Mouse (Mus musculus) mouse trophoblast stem cell (cell line): ENCODE results near the gene Ccdc86.

Experiments used
- in situ Hi-C, 2 experiments: fragments of 300-500 bp; cut with MseI, MboI; formaldehyde crosslinking; loops; 2 replicates in 1 of 2; 3 replicates in 1 of 2; pipeline ENCODE4 v1.15.1; 2025

Gene Ccdc86

DNA sequence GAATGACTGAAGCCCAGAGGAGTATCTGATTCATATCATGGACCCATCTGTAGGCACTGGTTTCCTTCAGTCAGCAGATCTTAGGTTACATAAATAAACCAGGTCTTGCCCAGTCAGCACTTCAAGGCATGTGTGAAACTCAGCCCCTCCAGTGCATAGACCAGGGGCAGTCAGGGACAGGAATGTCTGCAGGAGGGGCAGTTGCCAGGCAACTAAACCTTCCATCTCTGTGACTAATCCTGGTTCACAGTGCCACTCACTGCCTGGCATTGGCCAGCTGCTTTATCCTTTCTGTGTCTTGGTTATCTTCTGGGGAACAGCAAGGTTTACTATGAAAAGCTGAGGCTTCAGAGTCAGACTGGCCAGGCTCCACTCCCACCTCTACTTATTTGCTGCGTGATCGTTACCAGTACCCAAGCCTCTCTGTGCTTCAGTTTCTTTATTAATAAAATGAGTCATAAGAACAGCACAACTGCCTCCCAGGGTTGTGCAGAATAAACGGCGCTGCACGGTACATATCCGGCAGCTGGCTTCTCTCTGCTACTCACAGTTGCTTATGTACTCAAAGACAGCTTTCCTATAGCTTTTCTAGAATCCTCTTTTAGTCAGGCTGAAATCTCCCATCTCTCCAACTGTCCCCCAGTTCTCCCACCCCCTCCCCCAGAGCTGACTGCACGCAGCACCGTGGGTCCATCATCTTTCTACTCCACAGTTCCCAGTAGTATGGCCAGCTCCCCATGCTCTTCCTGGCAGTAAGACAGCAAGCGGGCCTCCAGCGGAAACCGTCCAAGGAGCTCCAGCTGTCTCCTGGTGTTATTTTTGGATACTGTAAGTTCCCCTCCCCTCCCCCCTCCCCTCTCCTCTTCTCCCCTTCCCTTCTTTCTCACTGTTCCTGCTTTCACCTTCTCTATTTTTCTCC is 3.2 kb upstream of the Ccdc86 start:
- in situ Hi-C loops = loop anchor here in 1 of 2 experiments (25.0 kb wide), 1 partner anchor 240 kb away; no protein-coding TSS in a partner anchor

GRCm38 (mm10) chr19:10949558-10949957 is 492 bp upstream of the Ccdc86 start:
- in situ Hi-C loops = loop anchor here in 1 of 2 experiments (10.0 kb wide), 1 partner anchor 235 kb away; no protein-coding TSS in a partner anchor

DNA sequence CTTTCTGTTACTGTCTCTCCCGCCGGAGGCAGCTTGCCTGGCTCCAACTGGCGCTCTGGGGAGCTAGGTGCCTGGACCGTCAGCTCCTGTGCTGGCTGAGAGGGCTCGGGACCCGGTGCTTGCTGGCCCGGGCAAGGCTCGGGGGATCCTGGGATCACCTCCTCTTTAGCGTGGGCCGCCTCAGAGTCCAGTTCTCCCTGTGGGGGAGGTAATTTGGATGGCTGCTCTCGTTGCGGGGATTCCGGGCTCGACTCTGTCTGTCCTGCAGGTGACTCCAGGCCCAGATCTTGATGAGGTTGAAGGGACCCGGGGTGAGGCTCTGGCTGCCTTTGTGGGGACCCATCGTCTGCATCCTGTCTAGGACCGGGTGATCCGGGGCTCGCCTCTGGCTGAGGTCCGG is 650 bp downstream of the Ccdc86 start:
- in situ Hi-C loops = loop anchor here in 1 of 2 experiments (10.0 kb wide), 1 partner anchor 234 kb away; no protein-coding TSS in a partner anchor

DNA sequence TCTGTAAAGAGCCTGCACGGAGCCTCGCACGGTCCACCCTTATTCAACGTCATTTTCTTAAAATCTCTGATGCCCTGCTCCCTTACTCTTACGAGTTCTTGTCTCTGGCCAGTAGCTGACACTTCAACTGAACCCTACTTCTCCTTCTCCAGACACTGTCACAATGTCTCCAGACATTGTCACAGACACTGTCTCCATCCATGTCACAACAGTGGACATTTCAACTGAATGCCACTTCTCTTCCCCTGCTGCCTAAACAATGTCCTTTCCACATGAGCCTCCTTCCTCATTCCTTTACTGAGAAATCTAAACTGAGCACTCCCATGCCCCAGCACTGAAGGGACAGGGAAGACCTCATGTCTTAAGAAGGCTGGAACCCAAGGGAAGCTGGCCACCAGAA is 1.8 kb downstream of the Ccdc86 start:
- in situ Hi-C loops = loop anchor here in 1 of 2 experiments (10.0 kb wide), 1 partner anchor 232 kb away; no protein-coding TSS in a partner anchor

GRCm38 (mm10) chr19:10946506-10946905 is 2.6 kb downstream of the Ccdc86 start:
- in situ Hi-C loops = loop anchor here in 1 of 2 experiments (10.0 kb wide), 1 partner anchor 232 kb away; no protein-coding TSS in a partner anchor

DNA sequence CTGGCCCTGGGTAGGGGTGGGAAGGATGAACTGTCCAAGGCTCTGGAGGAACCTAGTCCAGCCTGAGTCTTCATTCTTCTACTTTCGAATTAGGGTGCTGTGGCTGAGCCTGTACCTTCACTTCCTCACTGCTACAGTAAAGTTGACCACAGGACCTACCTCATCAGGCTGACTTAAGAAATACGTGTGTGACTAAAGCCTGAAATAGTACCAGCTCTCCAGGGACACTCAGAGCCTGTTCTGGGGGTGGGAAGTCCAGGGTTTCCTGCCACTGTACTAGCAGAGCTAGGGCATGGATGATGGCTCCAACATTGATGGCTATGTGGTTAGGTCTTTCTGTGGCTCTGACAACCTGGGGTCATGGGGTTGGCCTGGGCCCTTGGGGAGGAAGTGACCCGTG is 5.1 kb downstream of the Ccdc86 start:
- in situ Hi-C loops = loop anchor here in 1 of 2 experiments (10.0 kb wide), 1 partner anchor 229 kb away; no protein-coding TSS in a partner anchor

DNA sequence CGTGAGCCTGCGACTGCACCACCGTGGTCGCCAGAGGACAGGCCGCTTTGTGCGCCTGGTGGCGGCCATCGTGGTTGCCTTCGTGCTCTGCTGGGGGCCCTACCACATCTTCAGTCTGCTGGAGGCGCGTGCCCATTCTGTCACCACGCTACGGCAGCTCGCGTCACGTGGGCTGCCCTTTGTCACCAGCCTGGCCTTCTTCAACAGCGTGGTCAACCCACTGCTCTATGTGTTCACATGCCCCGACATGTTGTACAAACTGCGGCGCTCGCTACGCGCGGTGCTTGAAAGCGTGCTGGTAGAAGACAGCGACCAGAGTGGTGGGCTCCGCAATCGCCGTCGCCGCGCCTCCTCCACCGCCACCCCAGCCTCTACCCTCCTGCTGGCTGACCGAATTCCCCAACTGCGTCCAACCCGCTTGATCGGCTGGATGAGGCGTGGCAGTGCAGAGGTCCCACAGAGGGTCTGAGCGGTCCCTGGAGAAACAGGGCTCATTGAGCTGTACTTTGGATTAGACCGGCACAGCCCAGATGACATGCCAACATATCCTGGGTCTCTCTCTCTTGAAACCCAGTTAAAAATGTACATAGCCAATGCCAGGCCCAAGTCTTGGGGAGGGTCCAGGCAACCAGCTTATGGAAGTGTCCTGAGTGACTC is 8.1 kb downstream of the Ccdc86 start:
- in situ Hi-C loops = loop anchor here in 1 of 2 experiments (10.0 kb wide), 1 partner anchor 226 kb away; no protein-coding TSS in a partner anchor

DNA sequence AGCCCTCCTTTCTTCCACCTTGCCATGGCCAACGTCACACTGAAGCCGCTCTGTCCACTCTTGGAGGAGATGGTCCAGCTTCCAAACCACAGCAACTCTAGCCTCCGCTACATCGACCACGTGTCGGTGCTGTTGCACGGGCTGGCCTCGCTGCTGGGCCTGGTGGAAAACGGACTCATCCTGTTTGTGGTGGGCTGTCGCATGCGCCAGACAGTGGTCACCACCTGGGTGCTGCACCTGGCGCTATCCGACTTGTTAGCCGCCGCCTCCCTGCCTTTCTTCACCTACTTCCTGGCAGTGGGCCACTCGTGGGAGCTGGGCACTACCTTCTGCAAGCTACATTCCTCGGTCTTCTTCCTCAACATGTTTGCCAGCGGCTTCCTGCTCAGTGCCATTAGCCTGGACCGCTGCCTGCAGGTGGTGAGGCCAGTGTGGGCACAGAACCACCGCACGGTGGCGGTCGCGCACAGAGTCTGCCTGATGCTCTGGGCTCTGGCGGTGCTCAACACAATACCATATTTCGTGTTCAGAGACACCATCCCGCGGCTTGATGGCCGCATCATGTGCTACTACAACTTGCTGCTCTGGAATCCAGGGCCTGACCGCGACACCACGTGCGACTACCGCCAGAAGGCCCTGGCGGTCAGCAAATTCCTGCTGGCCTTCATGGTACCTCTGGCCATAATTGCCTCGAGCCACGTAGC is 8.8 kb downstream of the Ccdc86 start:
- in situ Hi-C loops = loop anchor here in 1 of 2 experiments (10.0 kb wide), 1 partner anchor 225 kb away; no protein-coding TSS in a partner anchor

DNA sequence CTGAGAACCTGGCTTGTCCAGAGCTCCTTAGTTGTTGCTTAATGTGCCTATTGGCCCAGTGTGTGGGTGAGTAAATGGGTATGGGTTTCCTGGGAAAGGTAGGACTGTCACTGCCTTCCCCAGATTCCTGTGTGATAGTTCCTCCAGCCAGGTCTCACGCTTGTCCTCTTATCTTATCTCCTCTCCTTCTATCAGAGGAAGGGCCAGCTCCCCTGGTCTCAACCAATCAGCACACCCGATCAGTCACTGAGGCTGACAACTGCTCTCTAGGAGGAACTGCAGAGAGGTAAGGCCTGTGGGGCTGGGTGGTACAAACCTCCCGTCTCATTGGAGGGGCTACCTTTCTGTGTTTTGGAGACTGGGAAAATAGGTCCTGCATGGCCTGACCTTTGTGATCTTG is 10.3 kb downstream of the Ccdc86 start:
- in situ Hi-C loops = no loop called here

DNA sequence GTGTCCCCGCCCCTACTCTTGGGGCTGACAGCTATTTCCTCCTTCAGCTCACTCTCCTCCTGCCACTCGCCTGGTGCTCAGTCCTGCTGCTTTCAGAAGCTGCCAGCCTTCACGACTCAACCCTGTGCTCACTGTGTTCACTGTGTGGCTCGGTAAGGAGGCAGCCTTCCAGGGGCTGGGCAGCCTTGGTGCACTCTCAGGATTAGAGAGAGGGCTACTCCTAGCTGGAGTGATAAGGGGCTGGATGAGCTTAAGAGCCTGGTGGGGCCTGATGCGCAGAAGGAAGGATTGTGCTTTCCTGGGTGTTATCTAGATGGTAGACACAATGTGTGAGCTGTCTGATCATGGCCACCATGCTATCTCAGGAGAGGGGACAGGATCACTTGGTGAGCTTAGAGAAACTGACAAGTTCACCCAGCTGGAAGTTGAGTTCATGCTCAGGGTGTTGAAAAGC is 11.9 kb downstream of the Ccdc86 start, which contains the start of gene Ptgdr2:
Gene Ptgdr2, plus strand, starts transcription at position 51 of the 454 bp plus-strand sequence.
- in situ Hi-C loops = no loop called here

DNA sequence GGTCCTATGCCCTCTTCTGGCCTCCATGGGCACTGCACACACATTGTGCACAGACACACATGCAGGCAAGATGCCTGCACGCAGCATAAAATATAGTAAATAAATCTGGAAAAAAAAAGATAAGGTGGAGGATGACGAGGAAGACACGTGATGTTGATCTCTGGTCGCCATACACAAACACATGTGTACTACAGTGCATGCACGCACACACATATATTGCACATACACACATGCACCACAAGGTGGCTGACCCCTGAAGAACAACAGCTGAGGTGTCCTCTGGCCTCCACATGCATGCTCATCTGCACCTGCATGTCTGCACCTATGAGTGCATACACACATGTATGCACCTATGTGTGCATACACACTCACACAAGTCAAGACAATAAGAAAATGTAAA is 13.0 kb downstream of the Ccdc86 start:
- in situ Hi-C loops = no loop called here

- in situ Hi-C loops = no loop called here
Measured at GRCm38 (mm10) chr19:10935029-10935428, 14.0 kb downstream of the Ccdc86 start.

DNA sequence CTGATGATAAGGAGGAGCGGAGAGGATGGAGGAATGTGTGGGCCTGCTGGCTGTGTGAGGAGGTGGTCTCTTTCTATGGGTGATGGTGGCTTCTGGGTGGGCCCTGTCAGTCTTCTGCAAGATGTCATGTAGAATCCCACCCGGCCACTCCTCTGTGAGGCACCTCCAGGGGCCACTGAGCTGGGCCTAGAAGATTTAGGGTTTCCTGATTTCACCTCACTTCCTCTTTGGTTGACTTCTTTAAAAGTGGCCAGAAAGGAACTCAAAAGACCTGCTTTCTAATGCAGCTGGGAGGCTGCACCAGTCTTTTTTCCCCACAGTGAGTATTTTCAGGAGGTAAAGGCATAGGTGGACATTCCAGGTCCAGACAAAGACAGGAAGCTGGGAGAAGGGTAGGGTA is 18.4 kb downstream of the Ccdc86 start:
- in situ Hi-C loops = no loop called here

GRCm38 (mm10) chr19:10926666-10927065 is 22.4 kb downstream of the Ccdc86 start:
- in situ Hi-C loops = no loop called here

DNA sequence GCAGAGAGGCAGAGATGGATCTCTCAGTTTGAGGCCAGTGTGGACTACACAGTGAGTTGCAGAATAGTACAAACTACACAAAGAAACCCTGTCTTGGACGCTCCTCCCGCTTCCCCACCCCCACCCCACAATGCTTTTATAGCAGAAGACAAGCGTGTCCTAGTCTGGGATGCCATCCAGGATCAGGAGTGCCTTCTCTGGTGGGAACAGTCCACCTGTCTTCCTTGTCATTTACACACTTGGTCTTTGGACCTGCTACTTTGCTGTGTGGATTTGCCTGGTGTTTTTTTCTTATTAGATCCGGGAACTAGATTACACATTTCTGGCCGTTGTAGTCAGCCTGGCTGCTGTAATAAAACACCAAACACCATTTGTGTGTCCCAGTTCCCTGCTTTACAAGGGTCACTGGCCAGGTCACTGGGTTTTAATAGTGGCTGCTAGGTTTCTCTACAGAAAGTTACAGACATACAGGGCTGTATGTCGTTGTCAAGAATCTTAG is 22.9 kb downstream of the Ccdc86 start:
- in situ Hi-C loops = no loop called here

DNA sequence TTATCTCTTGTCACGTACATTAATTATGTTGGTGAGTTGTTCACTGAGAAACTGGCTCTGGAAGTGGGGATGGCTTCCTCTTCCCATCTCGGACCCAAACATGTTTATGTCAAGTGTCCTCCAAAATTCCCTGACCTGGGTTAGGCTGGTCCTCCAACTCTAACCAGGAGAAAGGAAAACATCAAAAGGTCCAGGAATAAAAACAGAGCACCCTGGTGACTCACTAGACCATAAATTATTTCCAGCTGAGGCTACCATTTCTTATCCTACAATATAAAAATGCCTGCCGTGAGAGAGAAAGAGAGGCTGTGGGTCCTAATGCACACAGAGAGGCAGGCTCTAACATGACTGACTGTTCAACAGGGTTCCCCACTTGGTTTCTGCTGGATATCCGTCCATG is 24.8 kb downstream of the Ccdc86 start:
- in situ Hi-C loops = no loop called here

DNA sequence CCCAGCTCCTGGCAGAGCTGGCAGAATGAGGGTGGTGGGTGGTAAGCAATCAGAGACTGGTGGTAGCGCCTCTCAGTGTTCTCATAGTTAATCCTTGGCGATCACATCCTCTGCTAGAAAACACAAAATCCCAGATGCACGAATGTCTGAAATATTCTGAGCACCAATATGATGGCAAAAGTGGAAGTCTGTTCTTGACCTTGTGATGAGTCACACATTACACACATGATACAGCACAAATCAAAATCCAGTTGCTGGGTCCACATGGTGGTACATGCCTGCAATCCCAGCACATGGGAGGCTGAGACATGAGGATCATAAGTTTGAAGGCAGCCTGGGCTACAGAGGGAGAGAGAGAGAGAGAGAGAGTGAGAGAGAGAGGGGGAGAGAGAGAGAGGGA is 28.0 kb downstream of the Ccdc86 start:
- in situ Hi-C loops = no loop called here

DNA sequence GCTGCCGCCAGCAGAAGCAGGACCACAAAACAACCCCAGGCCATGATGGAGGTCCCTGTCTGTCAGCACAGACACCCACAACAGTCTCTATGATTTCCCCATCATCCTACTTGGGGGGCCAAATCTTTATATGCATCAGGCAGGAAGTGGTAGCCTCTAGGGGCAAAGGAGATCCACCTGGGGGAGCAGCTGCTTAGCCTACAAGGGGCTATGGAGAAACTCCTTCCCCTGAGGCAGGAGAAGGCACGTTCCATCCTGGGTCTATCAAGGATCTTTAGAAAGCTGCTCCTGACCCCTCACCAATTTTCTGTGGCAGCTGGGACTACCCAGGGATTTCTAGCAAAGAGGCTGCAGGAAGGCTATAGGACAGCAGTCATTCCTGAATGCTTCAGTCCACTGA is 28.5 kb downstream of the Ccdc86 start, which contains the start of gene Zp1:
Gene Zp1, minus strand, starts transcription at position 101 of the 400 bp plus-strand sequence.
- in situ Hi-C loops = no loop called here

GRCm38 (mm10) chr19:10918321-10918991 is 30.6 kb downstream of the Ccdc86 start:
- in situ Hi-C loops = no loop called here

GRCm38 (mm10) chr19:10916506-10916905 is 32.6 kb downstream of the Ccdc86 start:
- in situ Hi-C loops = no loop called here
